In genomic region chr10:24836366-24837038, GRCm38 (mm10) we compare ENCODE assay signal across 7 mouse cellular contexts. TPM values are rescaled to one million over a fixed set of nuclear protein-coding genes. Genes with fewer than 3 reads are reported as not detected.
DNase-seq lines count a peak whose midpoint lies in the region; ATAC-seq and TF ChIP-seq lines count a peak whose summit lies in the region.

No protein-coding gene starts in this region.

- no peak for TF ChIP-seq POLR2A in ES-Bruce4 (IDR thresholded peaks at IDR 0.05; ENCODE audit: insufficient read depth, low read length)

- no peak overlapping the region for H3K4me3 ChIP-seq in ES-Bruce4 (ENCODE audit: low read depth, low read length)
- peak overlapping the region; percentile 40; the same call in 1 of the 2 replicates for H3K4me3 ChIP-seq in hindbrain, embryonic 10.5 days
- no peak overlapping the region; the same call in 1 of the 2 replicates for H3K4me3 ChIP-seq in midbrain, embryonic 12.5 days

- TF ChIP-seq EP300 in ES-Bruce4 (IDR thresholded peaks at IDR 0.05; ENCODE audit: insufficient read depth, low read depth, low read length): no peak

- peaks cover 12% of the 10 kb centered on the region for H3K4me1 ChIP-seq in ES-Bruce4 (ENCODE audit: control insufficient read depth, insufficient read depth, low read length)
- peaks cover 25% of the 10 kb centered on the region for H3K4me1 ChIP-seq in hindbrain, embryonic 10.5 days (replicated peaks)
- H3K4me1 ChIP-seq in midbrain, embryonic 12.5 days: peaks cover 22% of the 10 kb centered on the region

- H3K9me3 ChIP-seq in ES-Bruce4 (replicated peaks; ENCODE audit: control insufficient read depth, insufficient read depth, low read length, poor library complexity, severe bottlenecking): peaks cover 16% of the 10 kb centered on the region
- peaks cover 4% of the 10 kb centered on the region; the same call in 1 of the 2 replicates for H3K9me3 ChIP-seq in hindbrain, embryonic 10.5 days
- no peaks in the 10 kb centered on the region for H3K9me3 ChIP-seq in midbrain, embryonic 12.5 days

- ATAC-seq in midbrain, embryonic 12.5 days (ENCODE audit: low FRiP score, low read depth): peak; percentile 59

- WGBS in hindbrain, embryonic 10.5 days: 58% methylated on average over 4 of the region's 4 CpGs
- WGBS in midbrain, embryonic 12.5 days: 53% methylated on average over 4 of the region's 4 CpGs

- intact Hi-C loops in gastrocnemius, postnatal 14 days (cut with DNase I; ENCODE audit: low total_unique reads): no loop called here

- peak overlapping the region; percentile 50 for H3K4me2 ChIP-seq in midbrain, embryonic 12.5 days (replicated peaks)

- H3K9ac ChIP-seq in ES-Bruce4 (ENCODE audit: low read depth, poor library complexity, severe bottlenecking): peak overlapping the region; percentile 83
- no peak overlapping the region for H3K9ac ChIP-seq in midbrain, embryonic 12.5 days (replicated peaks)

- TF ChIP-seq CTCF in ES-Bruce4 (IDR thresholded peaks at IDR 0.05; ENCODE audit: low read depth, low read length): no peak

- peak overlapping the region; percentile 99 for H3K27ac ChIP-seq in ES-Bruce4 (ENCODE audit: insufficient read depth, low read length)
- peak overlapping the region; percentile 86 for H3K27ac ChIP-seq in hindbrain, embryonic 10.5 days
- H3K27ac ChIP-seq in midbrain, embryonic 12.5 days (replicated peaks): no peak overlapping the region; the same call in 1 of the 2 replicates

- H3K36me3 ChIP-seq in ES-Bruce4 (ENCODE audit: control insufficient read depth, insufficient read depth, low read length, poor library complexity, severe bottlenecking): peaks cover 8% of the 10 kb centered on the region
- H3K36me3 ChIP-seq in hindbrain, embryonic 10.5 days: no peaks in the 10 kb centered on the region
- no peaks in the 10 kb centered on the region for H3K36me3 ChIP-seq in midbrain, embryonic 12.5 days

- DNase-seq in NIH3T3 (ENCODE audit: low read depth): peak; percentile 74
- no peak for DNase-seq in hindbrain, embryonic 10.5 days (ENCODE audit: low spot score)
- DNase-seq in ovary, adult 18-20 months (ENCODE audit: low spot score): no peak
- DNase-seq in layer of hippocampus, adult 18-20 months (ENCODE audit: low spot score in 2 of 2): no peak
- no peak for DNase-seq in gastrocnemius, postnatal 14 days

- no peaks in the 10 kb centered on the region for H3K27me3 ChIP-seq in ES-Bruce4 (ENCODE audit: control insufficient read depth, insufficient read depth, low read length, poor library complexity, severe bottlenecking)
- no peaks in the 10 kb centered on the region for H3K27me3 ChIP-seq in hindbrain, embryonic 10.5 days (ENCODE audit: insufficient read depth, poor library complexity, severe bottlenecking)
- no peaks in the 10 kb centered on the region for H3K27me3 ChIP-seq in midbrain, embryonic 12.5 days

RNA-seq across cellular contexts. Expression of gene Enpp3, which starts 6.1 kb away (rescaled TPM):
- 74.7 and 74.9 TPM in 2 replicates for polyA plus RNA-seq in ES-Bruce4 (2011; ENCODE audit: insufficient read depth, insufficient read length, low read depth, missing spikeins)
- polyA plus RNA-seq in hindbrain, embryonic 10.5 days (2016; fragmentation: Nextera tagmentation; extraction: Ambion mirVana): 3.9 and 7.5 TPM in 2 replicates
- 5.2 and 9.4 TPM in 2 replicates for polyA plus RNA-seq in midbrain, embryonic 12.5 days (2016; fragmentation: Nextera tagmentation; extraction: Ambion mirVana)
- total RNA-seq in layer of hippocampus, adult 18-20 months (2021): under 1 TPM; 0.32 to 0.56 TPM
- total RNA-seq in gastrocnemius, postnatal 14 days (2021): 1 to 10 TPM; 5.5 to 7.5 TPM

RNA-seq across cellular contexts. Expression of gene Med23, which starts 33.3 kb away (rescaled TPM):
- 38.6 and 43.2 TPM in 2 replicates for polyA plus RNA-seq in ES-Bruce4 (2011; ENCODE audit: insufficient read depth, insufficient read length, low read depth, missing spikeins)
- 23.4 and 26.7 TPM in 2 replicates for polyA plus RNA-seq in hindbrain, embryonic 10.5 days (2016; fragmentation: Nextera tagmentation; extraction: Ambion mirVana)
- 33.1 and 34.0 TPM in 2 replicates for polyA plus RNA-seq in midbrain, embryonic 12.5 days (2016; fragmentation: Nextera tagmentation; extraction: Ambion mirVana)
- 10 to 100 TPM; 29.7 to 34.0 TPM for total RNA-seq in layer of hippocampus, adult 18-20 months (2021)
- 1 to 10 TPM; 7.4 to 8.4 TPM for total RNA-seq in gastrocnemius, postnatal 14 days (2021)
